Mouse (Mus musculus): ENCODE measurements around the gene Aatk. TPM values are rescaled to one million over a fixed set of nuclear protein-coding genes. Genes with fewer than 3 reads are reported as not detected.

The Aatk gene
- polyA plus RNA-seq, 1 experiment = 235 TPM

DNA sequence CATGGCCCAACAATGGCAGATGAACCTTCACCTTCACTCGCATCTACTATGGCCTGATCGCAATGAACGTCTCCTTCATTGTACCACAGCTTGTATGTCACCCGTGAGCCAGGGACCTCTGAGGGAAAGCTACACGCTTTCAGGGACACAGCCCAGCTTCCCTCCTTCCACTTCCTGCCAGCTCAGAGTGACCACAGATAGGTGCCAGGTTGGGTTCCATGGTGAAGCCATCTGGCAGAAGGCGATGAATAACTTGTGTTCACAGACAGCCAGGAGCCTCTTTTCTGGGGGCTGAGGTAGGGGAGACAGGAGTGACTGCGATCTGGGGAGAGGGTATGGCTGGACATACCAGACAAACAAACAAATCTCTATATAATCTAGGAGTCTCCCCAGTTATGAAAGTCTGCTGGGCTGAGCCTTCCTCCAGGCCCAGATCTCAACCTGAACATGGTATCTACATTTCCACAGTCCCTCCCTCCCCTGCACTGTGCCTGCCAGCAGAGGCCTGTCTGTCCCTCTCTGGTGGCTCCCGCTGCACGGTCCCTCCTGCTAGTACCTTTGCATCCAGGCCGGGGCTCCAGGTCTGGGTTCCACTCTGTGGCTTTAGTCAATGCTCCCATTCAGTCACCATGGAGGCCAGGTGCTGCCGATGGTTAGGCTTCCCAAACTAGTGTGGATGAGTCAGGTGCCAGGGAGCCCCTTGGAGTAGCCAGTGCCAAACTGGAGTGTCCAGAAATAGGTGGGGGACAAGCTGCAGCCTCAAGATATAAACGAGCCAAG lies 9.2 kb upstream of the Aatk start:
- Histone ChIP-seq H3K4me1 (ENCODE audit: control insufficient read depth, insufficient read depth, low read length) (no peaks in the 10 kb centered on the region), H3K4me3 (ENCODE audit: insufficient read depth, low read length) (no peak overlapping the region), H3K27ac (ENCODE audit: insufficient read depth, low read length) (no peak overlapping the region)
- no peak for TF ChIP-seq POLR2A (IDR thresholded peaks at IDR 0.05; ENCODE audit: extremely low read depth, insufficient read depth, low read length)
- no peak for TF ChIP-seq CTCF (IDR thresholded peaks at IDR 0.05; ENCODE audit: extremely low read depth, insufficient read depth, low read length)

DNA sequence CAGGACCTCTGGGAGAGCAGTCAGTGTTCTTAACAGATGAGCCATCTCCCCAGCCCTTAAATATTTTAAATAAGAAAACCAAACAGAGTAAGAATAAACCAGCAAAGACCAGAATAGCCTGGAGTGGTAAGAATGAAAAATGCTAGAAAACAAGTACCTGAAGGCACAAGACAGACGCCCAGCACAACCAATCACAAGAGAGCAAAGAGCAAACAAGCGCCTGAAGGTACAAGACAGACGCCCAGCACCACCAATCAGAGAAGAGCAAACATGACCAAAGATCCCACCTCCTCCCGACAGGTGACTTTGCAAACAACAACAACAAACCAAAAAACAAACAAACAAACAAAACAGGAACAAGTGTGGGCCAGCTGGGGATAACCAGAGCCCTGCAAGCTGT lies 6.9 kb upstream of the Aatk start:
- Histone ChIP-seq H3K4me1 (ENCODE audit: control insufficient read depth, insufficient read depth, low read length) (no peaks in the 10 kb centered on the region), H3K27ac (ENCODE audit: insufficient read depth, low read length) (no peak overlapping the region)
- TF ChIP-seq CTCF (IDR thresholded peaks at IDR 0.05; ENCODE audit: extremely low read depth, insufficient read depth, low read length) = no peak
- TF ChIP-seq POLR2A (IDR thresholded peaks at IDR 0.05; ENCODE audit: extremely low read depth, insufficient read depth, low read length) = no peak

DNA sequence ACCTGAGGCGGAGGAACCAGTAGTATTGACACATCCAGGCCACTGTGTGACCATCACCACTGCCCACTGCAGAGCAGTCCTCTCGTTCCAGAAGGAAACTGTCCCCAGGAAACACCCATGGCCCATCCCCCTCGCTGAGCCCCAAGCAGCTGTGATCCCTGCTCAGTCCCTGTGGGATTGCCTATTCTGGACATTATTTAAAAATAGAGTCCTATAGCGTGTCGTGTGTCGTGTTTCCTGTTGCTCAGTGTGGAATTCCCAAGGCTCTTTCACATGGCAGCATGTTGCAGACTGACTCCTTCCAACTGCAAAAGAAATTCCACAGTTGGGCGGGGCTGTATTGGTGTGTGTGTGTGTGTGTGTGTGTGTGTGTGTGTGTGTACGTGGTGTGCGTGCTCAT lies 5.3 kb upstream of the Aatk start:
- H3K4me3 ChIP-seq (ENCODE audit: insufficient read depth, low read length) = no peak overlapping the region
- TF ChIP-seq CTCF (IDR thresholded peaks at IDR 0.05; ENCODE audit: extremely low read depth, insufficient read depth, low read length) (no peak), POLR2A (IDR thresholded peaks at IDR 0.05; ENCODE audit: extremely low read depth, insufficient read depth, low read length) (no peak)
- no peaks in the 10 kb centered on the region for H3K4me1 ChIP-seq (ENCODE audit: control insufficient read depth, insufficient read depth, low read length)
- no peak overlapping the region for H3K27ac ChIP-seq (ENCODE audit: insufficient read depth, low read length)

More for the DNA sequence above, 6.9 kb upstream of the Aatk start:
- H3K4me3 ChIP-seq (ENCODE audit: insufficient read depth, low read length) = no peak overlapping the region

DNA sequence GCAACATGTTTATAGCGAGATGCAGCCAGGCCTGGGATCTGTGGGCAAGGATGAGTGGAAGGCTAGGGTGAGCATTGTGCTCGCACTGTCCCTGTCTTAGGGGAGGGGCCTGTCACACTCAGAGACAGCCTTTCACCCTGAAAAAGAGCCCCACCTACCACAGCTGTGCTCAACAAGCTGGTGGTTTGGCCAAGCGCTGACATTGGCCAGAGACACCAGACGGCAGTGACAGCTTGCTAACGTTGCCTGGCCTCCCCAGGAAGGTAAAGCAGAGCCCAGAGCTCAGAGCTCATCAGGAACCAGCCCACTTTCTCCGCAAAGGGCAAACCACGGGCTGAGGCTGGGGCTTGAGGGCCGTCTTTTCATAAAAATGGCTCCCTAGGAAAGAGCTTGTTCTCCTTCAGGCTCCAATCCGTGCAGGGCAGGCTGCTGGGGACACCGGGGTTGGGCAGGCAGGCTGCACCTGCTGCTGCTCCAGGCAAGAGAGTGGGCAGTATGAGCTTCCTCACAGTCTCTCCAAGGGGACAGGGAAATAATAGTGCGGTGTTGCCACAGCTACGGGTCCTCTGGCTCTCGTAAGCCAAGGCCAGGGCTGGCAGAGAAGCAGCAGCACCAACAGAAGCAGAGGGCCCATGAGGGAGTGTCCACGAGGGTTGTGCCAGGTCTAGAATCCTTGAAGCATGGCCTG lies 4.3 kb upstream of the Aatk start:
- H3K27ac ChIP-seq (ENCODE audit: insufficient read depth, low read length) = no peak overlapping the region

DNA sequence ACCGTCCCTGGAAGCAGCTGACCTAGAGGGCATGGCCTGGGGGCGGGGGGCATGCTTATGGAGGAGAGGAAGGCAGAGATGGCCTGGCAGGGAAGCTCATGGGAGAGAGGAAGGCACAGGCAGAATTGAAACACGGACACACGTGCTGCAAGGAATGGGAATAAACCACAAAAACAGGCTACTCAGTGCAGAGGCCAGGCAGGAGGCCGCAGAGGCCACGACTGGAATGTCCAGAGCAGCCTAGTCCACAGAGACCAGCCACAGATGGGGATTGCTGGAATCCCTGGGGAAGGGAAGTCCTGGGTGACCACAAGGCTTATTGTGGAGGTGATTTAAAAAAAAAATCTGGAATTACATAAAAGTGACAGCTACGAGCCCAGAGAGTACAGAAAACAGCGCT lies 2.1 kb upstream of the Aatk start:
- H3K27ac ChIP-seq (ENCODE audit: insufficient read depth, low read length) = no peak overlapping the region
- no peak for TF ChIP-seq POLR2A (IDR thresholded peaks at IDR 0.05; ENCODE audit: extremely low read depth, insufficient read depth, low read length)
- no peak for TF ChIP-seq CTCF (IDR thresholded peaks at IDR 0.05; ENCODE audit: extremely low read depth, insufficient read depth, low read length)

More for the DNA sequence above, 4.3 kb upstream of the Aatk start:
- H3K4me1 ChIP-seq (ENCODE audit: control insufficient read depth, insufficient read depth, low read length) = no peaks in the 10 kb centered on the region
- H3K4me3 ChIP-seq (ENCODE audit: insufficient read depth, low read length) = no peak overlapping the region
- TF ChIP-seq CTCF (IDR thresholded peaks at IDR 0.05; ENCODE audit: extremely low read depth, insufficient read depth, low read length) (no peak), POLR2A (IDR thresholded peaks at IDR 0.05; ENCODE audit: extremely low read depth, insufficient read depth, low read length) (0 out of 2 replicates have a peak, but pooled peaks have one; percentile 4)

DNA sequence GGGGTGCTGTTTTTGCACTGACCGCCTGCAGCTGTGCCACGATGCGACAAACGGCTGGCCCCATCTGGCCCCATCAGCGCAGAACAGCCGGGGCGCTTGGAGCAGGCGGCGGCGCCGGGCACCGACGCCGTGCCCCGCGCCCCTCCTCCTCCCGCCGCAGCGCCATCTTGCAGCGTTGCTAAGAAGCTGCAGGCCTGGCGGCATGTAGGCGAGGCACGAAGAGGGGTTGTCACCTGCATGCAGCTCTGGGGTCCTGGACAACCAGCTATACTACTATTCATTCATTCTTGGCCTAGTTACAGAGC lies 1.2 kb upstream of the Aatk start:
- H3K4me1 ChIP-seq (ENCODE audit: control insufficient read depth, insufficient read depth, low read length) = no peaks in the 10 kb centered on the region; the same call in 1 of the 2 replicates

More for the DNA sequence above, 2.1 kb upstream of the Aatk start:
- H3K4me1 ChIP-seq (ENCODE audit: control insufficient read depth, insufficient read depth, low read length) = no peaks in the 10 kb centered on the region; the same call in 1 of the 2 replicates
- no peak overlapping the region for H3K4me3 ChIP-seq (ENCODE audit: insufficient read depth, low read length)

DNA sequence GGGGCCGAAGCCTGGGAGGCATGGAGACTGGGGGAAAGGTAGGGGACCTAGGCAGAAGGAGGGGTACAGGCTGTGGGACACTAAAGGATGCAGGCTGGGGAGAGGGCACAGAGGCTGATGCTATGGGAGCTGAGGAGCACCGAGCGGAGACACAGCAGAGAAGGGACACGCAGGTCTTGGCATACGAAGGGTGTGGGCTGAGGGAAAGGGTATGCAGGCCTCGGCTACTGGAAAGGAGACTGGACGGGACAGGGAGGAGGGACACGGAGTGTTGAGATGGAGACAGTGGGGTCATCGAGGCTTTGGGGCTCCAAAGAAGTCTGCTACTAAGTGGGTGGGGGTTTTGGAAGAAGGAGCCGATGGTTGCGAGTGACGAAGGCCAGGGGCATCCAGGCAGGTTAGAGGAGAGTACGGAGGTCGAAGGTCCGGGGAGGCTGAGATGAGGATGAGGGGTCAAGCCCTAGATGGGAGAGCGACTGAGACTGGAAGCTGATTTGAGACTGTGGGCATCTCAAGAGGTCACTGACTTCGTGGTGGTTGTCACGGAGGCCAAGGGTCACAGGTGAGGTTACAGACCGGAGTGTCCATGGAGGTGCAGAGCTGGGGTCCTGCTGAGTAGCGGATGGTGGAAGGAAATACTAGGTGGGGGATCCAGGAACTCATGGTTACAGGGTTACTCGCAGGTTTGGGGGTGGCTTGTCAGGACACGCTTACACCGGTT lies 724 bp upstream of the Aatk start:
- Histone ChIP-seq H3K4me1 (ENCODE audit: control insufficient read depth, insufficient read depth, low read length) (peaks cover 1% of the 10 kb centered on the region), H3K4me3 (ENCODE audit: insufficient read depth, low read length) (peak overlapping the region; percentile 82)
- peak; percentile 41; the same call in 1 of the 2 replicates for TF ChIP-seq POLR2A (IDR thresholded peaks at IDR 0.05; ENCODE audit: extremely low read depth, insufficient read depth, low read length)
- TF ChIP-seq CTCF (IDR thresholded peaks at IDR 0.05; ENCODE audit: extremely low read depth, insufficient read depth, low read length) = no peak

More for the DNA sequence above, 1.2 kb upstream of the Aatk start:
- Histone ChIP-seq H3K27ac (ENCODE audit: insufficient read depth, low read length) (peak overlapping the region; percentile 72), H3K4me3 (ENCODE audit: insufficient read depth, low read length) (peak overlapping the region; percentile 82)
- 0 out of 2 replicates have a peak, but pooled peaks have one; percentile 19 for TF ChIP-seq CTCF (IDR thresholded peaks at IDR 0.05; ENCODE audit: extremely low read depth, insufficient read depth, low read length)
- peak; percentile 48; the same call in 1 of the 2 replicates for TF ChIP-seq POLR2A (IDR thresholded peaks at IDR 0.05; ENCODE audit: extremely low read depth, insufficient read depth, low read length)

DNA sequence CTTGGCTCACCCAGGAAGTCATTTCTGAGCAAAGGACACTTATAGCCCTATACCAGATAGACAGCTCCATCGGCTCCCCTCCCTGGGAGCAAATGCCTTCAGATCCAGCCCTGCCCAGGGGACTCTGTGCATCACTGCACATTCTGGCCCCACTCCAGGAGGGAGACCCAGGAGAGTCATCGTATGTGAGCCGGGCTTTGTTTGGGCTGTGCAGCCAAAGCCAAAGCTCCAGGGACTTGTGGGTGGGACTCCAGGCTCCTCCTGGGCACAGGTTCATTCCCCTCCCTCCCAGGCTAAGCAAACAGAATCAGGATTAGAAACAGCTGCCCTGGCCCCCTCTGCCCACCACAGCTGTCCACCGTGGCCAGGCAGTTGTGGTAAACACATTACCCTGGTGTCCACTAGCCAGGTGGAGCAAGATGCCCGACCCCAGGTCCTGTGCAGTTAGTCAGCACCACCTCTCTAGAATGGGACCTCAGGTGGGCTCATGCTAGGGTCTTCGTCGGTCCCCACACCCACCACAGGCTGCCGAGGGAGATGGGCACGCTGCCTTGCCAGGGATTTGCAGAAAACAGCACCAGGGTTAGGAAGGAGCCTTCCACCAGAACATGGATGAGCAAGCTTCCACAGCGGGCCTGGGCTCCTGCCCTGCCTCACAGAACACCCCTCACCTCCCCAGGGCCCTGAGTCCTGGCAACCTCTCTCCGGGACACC lies 971 bp downstream of the Aatk start:
- H3K4me3 ChIP-seq (ENCODE audit: insufficient read depth, low read length) = peak overlapping the region; percentile 82
- TF ChIP-seq CTCF (IDR thresholded peaks at IDR 0.05; ENCODE audit: extremely low read depth, insufficient read depth, low read length) = no peak
- TF ChIP-seq POLR2A (IDR thresholded peaks at IDR 0.05; ENCODE audit: extremely low read depth, insufficient read depth, low read length) = 0 out of 2 replicates have a peak, but pooled peaks have one; percentile 7
- peak overlapping the region; percentile 99 for H3K27ac ChIP-seq (ENCODE audit: insufficient read depth, low read length)
- H3K4me1 ChIP-seq (ENCODE audit: control insufficient read depth, insufficient read depth, low read length) = peaks cover 15% of the 10 kb centered on the region

More for the DNA sequence above, 724 bp upstream of the Aatk start:
- peak overlapping the region; percentile 72 for H3K27ac ChIP-seq (ENCODE audit: insufficient read depth, low read length)

DNA sequence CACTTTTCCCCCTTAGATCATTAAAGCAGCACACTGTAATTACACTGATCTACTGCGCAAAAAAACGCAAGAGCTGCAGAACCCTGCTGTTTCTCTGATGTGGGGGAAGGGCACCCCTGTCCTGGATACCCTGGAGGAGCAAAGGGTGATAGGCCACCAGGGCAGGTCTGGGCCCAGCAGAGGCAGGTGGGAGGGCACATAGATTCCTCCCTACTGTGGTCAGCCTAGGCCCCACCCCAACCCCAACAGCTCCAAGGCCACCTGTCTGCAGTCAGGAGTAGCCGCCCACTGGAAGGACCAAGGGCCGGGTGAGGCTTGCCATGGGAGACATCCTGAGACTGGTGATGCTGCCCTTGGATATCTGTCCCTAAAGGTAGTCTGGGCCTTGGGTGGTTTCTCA lies 1.6 kb downstream of the Aatk start:
- Histone ChIP-seq H3K27ac (ENCODE audit: insufficient read depth, low read length) (peak overlapping the region; percentile 99; the same call in 1 of the 2 replicates), H3K4me3 (ENCODE audit: insufficient read depth, low read length) (peak overlapping the region; percentile 82), H3K4me1 (ENCODE audit: control insufficient read depth, insufficient read depth, low read length) (peaks cover 20% of the 10 kb centered on the region)
- TF ChIP-seq POLR2A (IDR thresholded peaks at IDR 0.05; ENCODE audit: extremely low read depth, insufficient read depth, low read length) (no peak), CTCF (IDR thresholded peaks at IDR 0.05; ENCODE audit: extremely low read depth, insufficient read depth, low read length) (no peak)
